Mouse (Mus musculus) gastrocnemius, postnatal 4 days (tissue): ENCODE measurements around the gene Mycbp2. TPM values are rescaled to one million over a fixed set of nuclear protein-coding genes. Genes with fewer than 3 reads are reported as not detected.

Source experiments
- DNase-seq, 2 experiments: peaks; one replicate each; pipeline ENCODE4 v3.0.0; 2021 to 2022; ENCODE audit warnings: low spot score in 2 of 2, mixed read lengths in 2 of 2
- total RNA-seq, 2 experiments: library from RNA; stranded (reverse); gene quantifications; 2 replicates each; pipeline ENCODE4 v1.2.3; 2021

Gene Mycbp2
- total RNA-seq, 2 experiments from 2014 or later, result 29.1 to 32.1 TPM

DNA sequence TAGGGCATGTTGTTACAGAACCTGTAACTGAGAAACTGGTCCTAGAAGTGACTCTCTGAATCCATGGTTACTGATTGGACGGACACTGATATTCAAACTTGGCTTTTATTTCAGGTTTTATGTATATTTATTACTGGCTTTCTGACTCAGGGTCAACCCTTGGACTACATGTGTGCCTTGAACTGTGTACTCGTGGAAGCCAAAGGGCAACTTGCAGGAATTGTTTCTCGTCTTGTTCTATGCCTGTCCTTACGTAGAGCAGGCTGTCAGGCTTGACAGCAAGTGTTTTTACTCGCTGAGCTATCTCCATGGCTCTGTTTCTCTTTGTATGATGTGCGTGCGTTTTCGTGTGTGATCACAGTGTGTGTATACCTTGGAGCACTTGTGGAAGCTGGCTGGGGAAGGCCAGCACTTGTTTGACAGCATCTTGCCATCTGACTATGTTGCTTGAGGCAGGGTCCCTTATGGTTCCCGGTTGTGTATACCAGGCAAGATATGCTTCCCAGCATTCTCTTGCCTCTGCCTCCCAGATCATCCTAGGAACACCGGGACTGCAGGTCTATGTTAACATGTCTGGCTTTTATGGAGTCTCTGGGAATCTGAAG lies 243.8 kb downstream of the Mycbp2 start:
- DNase-seq, result no peak

- no peak for DNase-seq
Measured at GRCm38 (mm10) chr14:103102246-103102645, 244.4 kb downstream of the Mycbp2 start.

- no peak for DNase-seq
Measured at GRCm38 (mm10) chr14:103101171-103101570, 245.4 kb downstream of the Mycbp2 start.

- DNase-seq, result no peak
Measured at GRCm38 (mm10) chr14:103100296-103100695, 246.3 kb downstream of the Mycbp2 start.

DNA sequence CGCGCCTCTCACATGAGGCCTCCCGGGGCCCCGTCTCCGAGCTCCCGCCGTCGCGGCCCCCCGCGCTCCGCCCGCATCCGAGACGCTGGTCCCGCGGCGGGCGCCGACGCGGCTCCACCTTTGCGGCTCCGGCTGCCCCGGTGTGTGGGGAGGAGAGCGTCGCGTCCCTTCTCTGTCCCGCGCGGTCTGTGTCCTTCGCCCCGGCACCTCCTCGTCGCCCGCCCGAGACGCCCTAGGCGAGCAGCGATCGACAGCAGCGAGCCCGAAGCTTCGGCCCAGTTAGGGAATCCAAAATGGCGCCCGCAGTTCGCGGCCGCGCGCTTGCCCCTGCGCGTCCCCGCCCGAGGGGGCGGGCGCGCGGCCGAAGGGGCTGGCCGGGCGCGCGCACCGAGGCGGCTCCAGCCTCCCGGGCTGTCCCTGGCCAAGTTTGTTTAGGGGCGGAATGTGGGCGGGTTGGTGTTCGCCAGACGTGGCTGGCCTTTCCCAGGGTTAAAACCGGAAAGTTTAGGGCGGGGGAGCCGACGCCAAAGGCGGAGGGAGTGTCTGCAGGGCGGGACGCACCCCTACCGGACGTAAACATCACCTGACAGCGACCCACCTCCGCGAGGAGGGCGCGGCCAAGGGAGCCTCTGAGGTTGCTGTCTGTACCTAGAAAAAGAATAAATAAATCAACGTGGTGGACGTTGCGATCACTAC lies 247.2 kb downstream of the Mycbp2 start, which contains the start of gene Fbxl3:
Fbxl3 (minus strand) TSS at position 329 of the 696 bp plus-strand sequence.
- DNase-seq, result peak; percentile 71 to 90

- DNase-seq, result peak; percentile 82 to 92
Measured at GRCm38 (mm10) chr14:103098587-103099235, 247.9 kb downstream of the Mycbp2 start.

- no peak for DNase-seq
Measured at GRCm38 (mm10) chr14:103098213-103098586, 248.4 kb downstream of the Mycbp2 start.

GRCm38 (mm10) chr14:103096621-103097020 lies 250.0 kb downstream of the Mycbp2 start:
- DNase-seq, result no peak

DNA sequence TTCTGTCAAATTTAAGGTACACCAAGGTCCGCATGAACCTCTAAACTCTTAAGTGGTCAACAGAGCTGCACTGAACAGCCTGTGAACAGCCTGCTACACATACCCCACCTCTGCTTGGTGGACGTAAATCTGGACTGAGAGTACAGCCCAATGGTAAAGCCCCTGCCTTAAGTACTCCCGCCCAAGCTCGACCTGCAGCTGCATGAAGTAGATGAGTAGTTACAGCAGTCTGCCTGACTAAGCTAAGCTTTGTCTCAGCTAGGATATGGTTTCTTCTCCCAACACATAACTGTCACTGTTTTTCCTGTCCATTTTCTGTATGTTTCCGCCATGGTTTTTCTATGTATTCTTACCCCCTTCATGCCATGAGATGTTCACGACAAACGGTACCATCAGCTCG lies 250.8 kb downstream of the Mycbp2 start:
- no peak for DNase-seq

- no peak for DNase-seq
Measured at GRCm38 (mm10) chr14:103095036-103095435, 251.6 kb downstream of the Mycbp2 start.

GRCm38 (mm10) chr14:103093670-103094069 lies 252.9 kb downstream of the Mycbp2 start:
- DNase-seq, result no peak

- no peak for DNase-seq
Measured at GRCm38 (mm10) chr14:103093236-103093635, 253.4 kb downstream of the Mycbp2 start.

- DNase-seq, result no peak
Measured at GRCm38 (mm10) chr14:103088624-103089023, 258.0 kb downstream of the Mycbp2 start.

GRCm38 (mm10) chr14:103087846-103088245 lies 258.8 kb downstream of the Mycbp2 start:
- no peak for DNase-seq

DNA sequence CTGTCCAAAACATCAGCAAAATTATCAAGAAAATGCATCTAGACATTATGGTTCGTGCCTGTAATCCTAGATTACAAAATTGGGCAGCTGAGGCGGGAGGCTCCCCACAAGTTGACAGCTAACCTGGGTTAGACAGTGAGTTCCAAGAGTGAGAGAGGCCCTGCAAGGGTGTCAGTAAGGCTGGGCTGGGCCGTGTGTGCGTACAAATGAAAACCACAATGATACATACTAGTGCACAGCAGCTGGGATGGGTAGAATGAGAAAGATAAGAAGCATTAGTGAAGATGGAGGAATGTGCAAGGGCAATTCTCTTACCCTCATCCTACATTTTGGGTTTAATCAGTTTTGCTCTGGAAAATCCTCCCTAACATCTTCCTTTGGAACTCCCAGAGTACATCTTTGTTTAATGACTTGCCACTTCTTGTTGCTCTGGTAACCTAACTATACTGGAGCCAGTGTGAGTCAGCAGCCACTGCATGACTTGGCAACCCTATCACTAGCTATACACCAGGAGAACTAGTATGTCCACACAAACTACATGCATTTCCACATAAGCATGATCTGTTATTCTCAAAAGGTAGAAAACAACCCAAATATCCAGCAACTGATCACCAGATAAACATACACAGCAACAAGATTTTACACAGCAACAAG lies 259.8 kb downstream of the Mycbp2 start:
- no peak for DNase-seq

DNA sequence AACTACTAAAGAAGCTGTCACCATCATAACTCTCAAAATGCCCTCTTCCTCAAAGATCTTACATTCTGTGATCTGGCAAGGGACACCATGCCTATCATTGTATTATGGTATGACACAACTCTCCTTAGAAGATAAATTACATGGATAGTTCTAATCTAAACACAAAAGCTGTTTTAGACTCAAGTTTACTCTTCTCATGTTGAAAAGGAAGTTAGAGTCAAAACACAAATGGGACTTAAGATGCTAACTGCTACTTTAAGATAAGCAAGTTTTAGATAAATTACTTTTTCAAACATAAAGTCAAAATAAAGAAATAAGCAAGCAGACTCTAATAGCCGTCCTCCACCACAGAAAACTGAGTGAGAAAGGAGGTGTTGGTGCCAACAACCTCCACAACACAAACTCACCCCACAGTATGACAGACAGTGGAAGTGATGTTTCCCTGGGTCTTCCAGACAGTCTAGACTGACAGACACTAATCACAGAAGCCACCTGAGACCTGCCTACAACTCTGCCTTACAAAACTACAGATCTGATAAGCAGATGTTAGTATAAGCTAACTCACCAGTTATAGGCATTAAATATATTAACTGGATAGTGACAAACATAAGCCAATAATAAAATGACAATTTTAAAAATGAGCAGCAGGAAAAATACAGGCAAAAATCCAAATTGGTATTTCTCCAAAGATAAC lies 260.6 kb downstream of the Mycbp2 start:
- no peak for DNase-seq

GRCm38 (mm10) chr14:103079209-103079977 lies 267.2 kb downstream of the Mycbp2 start:
- no peak for DNase-seq

GRCm38 (mm10) chr14:103078006-103078912 lies 268.4 kb downstream of the Mycbp2 start:
- no peak for DNase-seq

- no peak for DNase-seq
Measured at GRCm38 (mm10) chr14:103077272-103078005, 269.2 kb downstream of the Mycbp2 start.
